Mouse (Mus musculus): Measurements from ENCODE around the gene Pnpla3. TPM values are rescaled to one million over a fixed set of nuclear protein-coding genes. Genes with fewer than 3 reads are reported as not detected.
"Not testable (repeated sequence)": the region's sequence is repeated elsewhere in the genome, so short reads cannot be mapped to it uniquely, and the experiment has no call there.

Gene Pnpla3
- polyA plus RNA-seq, 1 experiment from 2014 or later = 3.9 TPM

DNA sequence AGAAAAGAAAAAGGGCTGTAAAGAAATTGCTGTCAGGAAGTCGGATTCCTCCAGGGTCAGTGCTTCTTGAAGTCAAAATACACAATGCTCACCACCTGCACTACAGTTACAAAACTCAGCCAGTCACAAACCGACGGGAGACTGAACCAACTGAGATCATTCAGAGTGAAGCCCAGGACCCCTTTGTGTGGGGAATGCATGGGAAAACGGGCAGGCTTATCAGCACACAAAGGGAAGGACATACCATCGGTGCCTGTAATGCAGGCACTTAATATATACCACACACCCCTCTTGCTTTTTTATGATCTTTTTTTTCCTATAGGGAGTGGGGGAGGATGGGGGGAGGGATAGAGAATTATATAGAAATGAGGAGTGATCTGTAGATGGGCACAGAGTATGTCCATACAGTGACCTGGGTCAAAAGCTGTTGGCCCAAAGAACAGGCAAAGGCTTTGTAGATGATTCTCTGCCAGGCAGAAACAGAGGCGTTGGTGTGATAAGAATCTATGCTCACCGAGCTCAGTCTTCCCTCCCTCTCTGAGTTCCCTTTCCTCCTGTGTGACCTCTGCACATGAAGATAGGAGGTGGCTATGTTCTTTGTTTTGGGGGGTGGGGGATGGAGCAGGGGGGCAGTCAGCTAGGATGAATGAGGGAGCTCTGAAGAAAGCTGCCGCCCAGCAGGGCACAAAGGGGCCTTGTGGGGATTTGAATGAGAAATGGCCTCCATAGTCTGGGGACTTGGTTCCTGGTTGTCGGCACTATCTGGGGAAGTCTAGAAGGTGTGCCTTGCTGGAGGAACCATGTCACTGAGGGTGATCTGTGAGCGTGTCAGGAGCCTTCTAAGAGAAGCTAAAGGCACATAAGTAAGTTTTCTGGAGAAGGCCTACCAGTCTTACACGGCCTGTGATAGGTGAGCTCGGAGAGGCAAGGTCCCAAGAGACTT lies 30.9 kb upstream of the Pnpla3 start:
- no peak overlapping the region for H3K27ac ChIP-seq (replicated peaks)
- no peak overlapping the region for H3K4me3 ChIP-seq (replicated peaks)
- H3K9ac ChIP-seq = no peak overlapping the region
- ATAC-seq (ENCODE audit: insufficient number of reproducible peaks, low FRiP score, low TSS enrichment, low read depth) = no peak
- H3K4me1 ChIP-seq = no peaks in the 10 kb centered on the region
- WGBS = 39% methylated on average over 12 of the region's 12 CpGs
- H3K27me3 ChIP-seq = no peaks in the 10 kb centered on the region
- H3K9me3 ChIP-seq (replicated peaks) = no peaks in the 10 kb centered on the region
- no peak overlapping the region for H3K4me2 ChIP-seq (replicated peaks)
- H3K36me3 ChIP-seq = no peaks in the 10 kb centered on the region

DNA sequence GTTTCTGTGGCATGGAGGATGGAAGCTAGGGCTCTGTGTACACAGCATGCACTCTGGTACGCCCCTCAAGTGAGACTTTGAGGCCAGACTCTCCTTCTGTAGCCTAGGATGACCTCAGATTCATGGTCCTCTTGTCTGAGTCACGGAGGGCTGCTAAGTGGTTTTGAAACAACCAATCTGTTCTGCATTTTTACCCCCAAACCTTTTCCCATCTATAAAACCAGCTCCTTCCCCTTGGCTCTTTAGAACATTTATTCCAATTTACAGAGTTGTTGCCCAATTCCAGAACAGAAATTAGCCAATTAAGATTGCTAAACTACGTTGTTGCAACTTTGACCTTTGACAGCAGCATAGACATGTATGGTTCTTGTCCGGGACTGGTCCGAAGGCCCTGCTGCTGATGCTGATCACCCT lies 28.0 kb upstream of the Pnpla3 start:
- ATAC-seq (ENCODE audit: insufficient number of reproducible peaks, low FRiP score, low TSS enrichment, low read depth) = no peak
- Histone ChIP-seq H3K9me3 (replicated peaks) (no peaks in the 10 kb centered on the region), H3K4me3 (replicated peaks) (no peak overlapping the region), H3K4me1 (no peaks in the 10 kb centered on the region), H3K27me3 (no peaks in the 10 kb centered on the region), H3K27ac (replicated peaks) (no peak overlapping the region), H3K4me2 (replicated peaks) (no peak overlapping the region), H3K36me3 (no peaks in the 10 kb centered on the region), H3K9ac (no peak overlapping the region)
- WGBS = 66% methylated on average over 5 of the region's 5 CpGs

DNA sequence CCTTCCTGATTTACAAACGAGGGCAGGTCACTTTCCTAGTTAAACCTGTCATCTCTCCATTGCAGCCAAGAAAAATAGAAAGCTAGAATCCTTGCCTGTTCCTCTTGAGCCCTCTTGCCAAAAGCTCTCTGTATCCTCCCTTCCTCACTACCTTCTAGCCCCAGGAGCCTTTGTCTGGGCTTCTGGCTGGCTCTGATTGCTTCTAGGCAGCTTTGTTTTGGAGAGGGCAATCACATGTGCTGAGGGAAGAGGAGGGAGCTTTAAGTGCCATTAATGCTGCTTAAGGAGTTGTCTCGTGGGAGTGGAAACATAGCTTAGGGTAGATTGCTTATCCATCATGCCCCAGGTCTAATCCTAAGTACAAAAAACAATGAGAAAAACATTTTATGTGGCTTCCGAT lies 27.5 kb upstream of the Pnpla3 start:
- no peak for ATAC-seq (ENCODE audit: insufficient number of reproducible peaks, low FRiP score, low TSS enrichment, low read depth)
- Histone ChIP-seq H3K27me3 (no peaks in the 10 kb centered on the region), H3K4me2 (replicated peaks) (no peak overlapping the region), H3K9me3 (replicated peaks) (no peaks in the 10 kb centered on the region), H3K4me1 (no peaks in the 10 kb centered on the region), H3K27ac (replicated peaks) (no peak overlapping the region), H3K36me3 (no peaks in the 10 kb centered on the region), H3K4me3 (replicated peaks) (no peak overlapping the region), H3K9ac (no peak overlapping the region)
- WGBS = 38% methylated on average over 3 of the region's 3 CpGs

DNA sequence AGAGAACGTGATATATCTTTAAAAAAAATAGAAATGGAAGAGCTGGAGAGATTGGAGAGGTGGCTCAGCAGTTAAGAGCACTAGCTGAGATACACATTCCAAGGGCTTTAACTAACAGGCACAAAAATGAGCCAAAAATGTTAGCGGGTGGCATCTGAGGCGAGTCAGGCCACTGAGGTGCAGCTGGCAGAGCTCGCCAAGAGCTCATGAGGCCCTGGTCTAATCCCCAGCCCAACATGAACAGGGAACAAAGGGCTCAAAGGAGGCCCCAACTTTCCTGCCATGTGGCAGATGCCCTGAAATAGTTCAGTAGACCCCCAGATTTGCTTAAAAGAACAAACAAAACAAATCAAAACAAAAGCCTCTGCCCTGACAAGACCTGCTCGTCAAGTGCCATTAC lies 26.7 kb upstream of the Pnpla3 start:
- no peaks in the 10 kb centered on the region for H3K27me3 ChIP-seq
- no peak overlapping the region for H3K9ac ChIP-seq
- H3K4me1 ChIP-seq = no peaks in the 10 kb centered on the region
- no peak overlapping the region for H3K27ac ChIP-seq (replicated peaks)
- ATAC-seq (ENCODE audit: insufficient number of reproducible peaks, low FRiP score, low TSS enrichment, low read depth) = no peak
- H3K4me2 ChIP-seq (replicated peaks) = no peak overlapping the region
- WGBS = 54% methylated on average over 5 of the region's 5 CpGs
- H3K4me3 ChIP-seq (replicated peaks) = no peak overlapping the region
- H3K36me3 ChIP-seq = no peaks in the 10 kb centered on the region
- H3K9me3 ChIP-seq (replicated peaks) = no peaks in the 10 kb centered on the region

DNA sequence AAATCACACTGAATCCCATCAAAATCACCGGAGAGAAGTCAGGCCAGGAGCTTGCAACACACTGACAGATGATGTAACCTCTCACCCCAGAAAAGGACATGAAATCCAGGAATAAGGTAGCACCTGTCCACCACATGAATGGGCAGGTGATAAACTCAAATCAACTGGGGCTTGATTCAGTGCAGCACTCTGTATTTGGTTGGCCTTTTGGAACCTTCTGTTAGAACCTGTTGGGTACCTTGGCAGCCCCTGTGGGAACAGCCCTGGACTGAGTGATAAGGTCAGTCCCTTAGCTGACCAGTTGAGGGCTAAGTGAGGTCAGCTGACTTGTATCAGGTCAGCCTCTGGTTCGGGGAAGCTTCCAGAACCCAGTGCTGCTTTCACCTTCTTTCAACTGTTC lies 11.5 kb upstream of the Pnpla3 start:
- no peaks in the 10 kb centered on the region for H3K27me3 ChIP-seq
- H3K9me3 ChIP-seq (replicated peaks) = no peaks in the 10 kb centered on the region
- ATAC-seq (ENCODE audit: insufficient number of reproducible peaks, low FRiP score, low TSS enrichment, low read depth) = no peak
- H3K4me1 ChIP-seq = no peaks in the 10 kb centered on the region
- H3K4me3 ChIP-seq (replicated peaks) = no peak overlapping the region
- H3K27ac ChIP-seq (replicated peaks) = no peak overlapping the region
- no peak overlapping the region for H3K9ac ChIP-seq
- WGBS = 80% methylated on average over 2 of the region's 2 CpGs
- H3K4me2 ChIP-seq (replicated peaks) = no peak overlapping the region
- no peaks in the 10 kb centered on the region for H3K36me3 ChIP-seq

DNA sequence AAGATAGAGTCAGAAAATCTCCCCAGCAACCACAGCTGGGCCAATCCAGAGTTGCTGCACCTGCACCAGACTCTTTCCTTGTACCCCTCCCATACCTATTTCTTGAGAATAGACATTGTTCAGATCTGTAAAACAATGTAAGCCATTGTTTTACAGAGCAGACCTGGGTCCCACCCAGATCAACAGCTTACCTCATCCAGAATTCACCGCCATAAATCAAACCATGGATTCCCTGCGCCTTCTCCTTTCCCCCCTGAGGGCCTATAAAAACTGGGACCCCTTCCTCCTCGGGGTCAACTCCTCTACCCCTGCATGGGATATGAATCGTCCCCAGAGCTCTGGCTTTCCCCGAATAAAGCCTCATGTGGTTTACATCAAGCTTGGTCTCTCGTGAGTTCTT lies 10.1 kb upstream of the Pnpla3 start:
- not testable (repeated sequence) for H3K4me2 ChIP-seq (replicated peaks); ATAC-seq (ENCODE audit: insufficient number of reproducible peaks, low FRiP score, low TSS enrichment, low read depth); H3K27ac ChIP-seq (replicated peaks); H3K9me3 ChIP-seq (replicated peaks); H3K4me3 ChIP-seq (replicated peaks); H3K9ac ChIP-seq; H3K36me3 ChIP-seq; H3K27me3 ChIP-seq; H3K4me1 ChIP-seq
- 77% methylated on average over 6 of the region's 6 CpGs for WGBS

DNA sequence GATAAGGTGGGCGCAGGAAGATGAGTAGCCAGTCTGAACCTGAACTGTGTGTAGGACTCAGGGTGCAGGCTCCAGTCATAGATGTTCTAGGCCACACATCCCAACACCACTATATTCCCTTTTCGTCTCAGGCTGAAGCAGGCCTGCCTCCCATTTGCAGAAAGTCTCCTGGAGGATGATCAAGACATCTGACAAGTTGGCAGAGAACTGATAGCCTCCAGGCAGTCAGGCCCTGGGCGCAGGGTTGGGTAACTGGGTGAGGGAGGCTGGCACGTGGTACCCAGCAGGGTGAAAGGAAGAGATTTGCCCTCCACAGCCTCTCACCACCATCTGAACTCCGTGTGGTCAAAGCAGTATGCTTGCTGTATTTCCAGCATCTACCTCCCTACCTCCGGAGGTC lies 5.8 kb upstream of the Pnpla3 start:
- no peaks in the 10 kb centered on the region for H3K36me3 ChIP-seq
- H3K4me3 ChIP-seq (replicated peaks) = no peak overlapping the region
- no peak for ATAC-seq (ENCODE audit: insufficient number of reproducible peaks, low FRiP score, low TSS enrichment, low read depth)
- H3K27ac ChIP-seq (replicated peaks) = no peak overlapping the region
- no peaks in the 10 kb centered on the region for H3K27me3 ChIP-seq
- 68% methylated on average over 6 of the region's 6 CpGs for WGBS
- no peak overlapping the region for H3K4me2 ChIP-seq (replicated peaks)
- H3K9me3 ChIP-seq (replicated peaks) = no peaks in the 10 kb centered on the region
- H3K9ac ChIP-seq = no peak overlapping the region
- no peaks in the 10 kb centered on the region for H3K4me1 ChIP-seq

DNA sequence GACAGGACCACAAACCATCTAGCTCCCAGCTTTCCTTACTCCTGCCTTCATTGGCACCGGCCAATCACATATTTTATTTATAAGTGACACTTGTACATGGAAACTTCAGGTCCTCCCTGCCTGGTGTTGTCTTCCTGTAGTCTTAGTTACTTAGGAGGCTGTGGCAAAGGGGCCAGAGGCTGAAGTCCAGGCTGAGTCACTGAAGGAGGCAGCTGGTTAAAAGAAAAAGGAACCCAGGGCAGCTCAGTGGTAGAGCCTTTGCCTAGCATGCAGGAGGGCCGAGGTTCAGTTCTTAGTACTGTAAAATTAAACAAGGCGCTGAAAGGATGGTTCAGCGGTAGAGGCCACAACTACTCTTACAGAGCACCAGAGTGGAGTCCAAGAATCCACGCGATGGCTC lies 819 bp upstream of the Pnpla3 start:
- Histone ChIP-seq H3K9me3 (replicated peaks) (no peaks in the 10 kb centered on the region), H3K27me3 (no peaks in the 10 kb centered on the region), H3K4me3 (replicated peaks) (no peak overlapping the region), H3K9ac (no peak overlapping the region), H3K27ac (replicated peaks) (no peak overlapping the region), H3K4me2 (replicated peaks) (no peak overlapping the region), H3K36me3 (no peaks in the 10 kb centered on the region), H3K4me1 (peaks cover 16% of the 10 kb centered on the region)
- no peak for ATAC-seq (ENCODE audit: insufficient number of reproducible peaks, low FRiP score, low TSS enrichment, low read depth)
- WGBS = 73% methylated on average over 6 of the region's 6 CpGs

DNA sequence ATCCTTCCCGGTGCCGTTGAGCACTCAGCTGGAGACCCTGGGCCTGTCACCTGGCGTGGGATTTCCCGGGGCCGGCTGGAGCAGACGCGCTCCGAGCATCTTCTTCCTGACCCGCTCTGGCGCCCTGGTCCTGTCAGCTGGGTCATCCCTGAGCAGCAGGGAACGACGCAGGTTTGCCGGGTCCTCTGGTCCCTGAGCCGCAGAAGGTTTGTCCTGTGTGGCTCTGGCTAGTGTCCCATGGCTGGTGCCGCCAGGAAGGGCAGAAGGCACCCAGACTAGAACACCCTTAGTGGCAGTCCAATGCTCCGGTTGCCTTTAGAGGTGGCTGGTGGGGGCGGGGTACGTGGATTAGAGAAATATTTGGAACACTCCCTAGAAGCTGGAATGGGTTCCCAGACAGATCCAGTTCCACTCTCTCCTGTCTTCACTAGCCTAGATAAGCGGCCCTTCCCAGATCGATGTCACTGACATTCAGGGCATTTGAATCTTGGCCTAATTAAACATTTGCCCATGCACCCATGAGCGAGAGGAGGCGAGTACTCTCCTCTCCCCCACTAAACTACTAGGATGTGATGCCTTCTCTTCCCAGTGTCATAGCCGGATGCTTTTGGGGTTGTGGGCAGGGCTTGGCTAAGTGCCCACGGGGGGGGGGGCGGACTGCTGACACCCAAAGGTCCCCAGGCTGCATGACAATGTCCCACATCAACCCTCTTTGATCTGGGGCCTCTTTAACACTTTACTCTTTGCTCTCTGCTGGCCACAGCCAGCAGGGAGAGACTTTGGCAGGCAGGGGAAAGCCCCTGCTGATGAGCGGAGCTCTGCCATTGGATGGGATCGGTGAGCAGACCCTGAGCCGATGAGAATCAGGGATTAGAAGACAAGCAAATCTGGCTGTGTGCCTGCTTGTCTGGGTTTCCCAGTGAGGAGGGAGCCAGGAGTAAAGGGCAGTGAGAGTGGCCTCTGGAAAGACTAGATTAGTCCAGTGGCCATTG lies 829 bp downstream of the Pnpla3 start:
- peak overlapping the region; percentile 56 for H3K4me3 ChIP-seq (replicated peaks)
- no peak for ATAC-seq (ENCODE audit: insufficient number of reproducible peaks, low FRiP score, low TSS enrichment, low read depth)
- no peaks in the 10 kb centered on the region for H3K36me3 ChIP-seq
- peak overlapping the region; percentile 48 for H3K9ac ChIP-seq
- no peaks in the 10 kb centered on the region for H3K27me3 ChIP-seq
- H3K9me3 ChIP-seq (replicated peaks) = no peaks in the 10 kb centered on the region
- peak overlapping the region; percentile 28; the same call in 1 of the 2 replicates for H3K27ac ChIP-seq (replicated peaks)
- 2% methylated on average over 28 of the region's 28 CpGs for WGBS
- H3K4me2 ChIP-seq (replicated peaks) = peak overlapping the region; percentile 99
- H3K4me1 ChIP-seq = peaks cover 16% of the 10 kb centered on the region

DNA sequence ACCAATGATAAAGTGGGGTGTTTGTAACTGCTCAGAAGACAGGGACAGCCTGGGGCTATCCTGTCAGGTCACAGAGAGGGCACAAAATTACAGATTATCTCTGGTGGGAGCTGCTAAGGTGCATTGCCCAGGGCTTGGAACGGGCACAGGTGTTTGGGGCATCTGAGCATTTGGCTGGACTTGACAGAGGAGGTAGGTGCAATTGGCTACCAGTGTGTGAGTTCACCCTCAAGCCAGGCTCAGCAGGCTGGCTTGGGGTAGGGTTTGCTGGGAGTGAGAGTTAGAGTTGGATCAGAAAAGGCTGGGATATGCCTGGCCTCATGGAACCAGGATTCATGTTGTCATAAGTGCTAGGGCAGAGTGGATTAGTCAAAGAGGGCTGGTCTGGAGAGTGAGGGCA lies 1.9 kb downstream of the Pnpla3 start:
- no peaks in the 10 kb centered on the region for H3K36me3 ChIP-seq
- H3K27me3 ChIP-seq = no peaks in the 10 kb centered on the region
- 33% methylated on average over 1 of the region's 1 CpGs for WGBS
- H3K4me2 ChIP-seq (replicated peaks) = no peak overlapping the region
- H3K9ac ChIP-seq = no peak overlapping the region
- no peak overlapping the region for H3K4me3 ChIP-seq (replicated peaks)
- ATAC-seq (ENCODE audit: insufficient number of reproducible peaks, low FRiP score, low TSS enrichment, low read depth) = no peak
- no peaks in the 10 kb centered on the region for H3K9me3 ChIP-seq (replicated peaks)
- peaks cover 16% of the 10 kb centered on the region for H3K4me1 ChIP-seq
- no peak overlapping the region for H3K27ac ChIP-seq (replicated peaks)

DNA sequence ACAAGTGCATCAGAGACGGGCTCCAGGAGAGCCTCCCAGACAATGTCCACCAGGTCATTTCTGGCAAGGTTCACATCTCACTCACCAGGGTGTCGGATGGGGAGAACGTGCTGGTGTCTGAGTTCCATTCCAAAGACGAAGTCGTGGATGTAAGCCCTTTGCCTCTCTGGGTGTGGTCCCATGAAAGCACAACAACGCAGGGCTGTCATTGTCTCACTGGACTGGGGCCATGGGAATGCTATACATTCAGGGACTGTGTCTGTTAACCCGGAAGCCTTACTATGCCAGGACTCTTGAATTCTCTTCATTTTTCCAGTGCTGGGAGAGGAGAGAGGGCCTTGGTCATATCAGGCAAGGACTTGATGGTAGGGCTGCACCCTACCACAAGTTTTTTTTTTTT lies 3.5 kb downstream of the Pnpla3 start:
- no peak overlapping the region for H3K4me3 ChIP-seq (replicated peaks)
- peaks cover 16% of the 10 kb centered on the region for H3K4me1 ChIP-seq
- H3K9ac ChIP-seq = no peak overlapping the region
- no peaks in the 10 kb centered on the region for H3K9me3 ChIP-seq (replicated peaks)
- no peak overlapping the region for H3K27ac ChIP-seq (replicated peaks)
- H3K27me3 ChIP-seq = no peaks in the 10 kb centered on the region
- no peak for ATAC-seq (ENCODE audit: insufficient number of reproducible peaks, low FRiP score, low TSS enrichment, low read depth)
- 80% methylated on average over 7 of the region's 7 CpGs for WGBS
- H3K36me3 ChIP-seq = no peaks in the 10 kb centered on the region
- no peak overlapping the region for H3K4me2 ChIP-seq (replicated peaks)

Measured in embryonic facial prominence, embryonic 15.5 days (tissue).